Mouse (Mus musculus) forebrain, embryonic 11.5 days (tissue): Measurements from ENCODE around the gene Tas2r139. TPM values are rescaled to one million over a fixed set of nuclear protein-coding genes. Genes with fewer than 3 reads are reported as not detected.
"Not testable (repeated sequence)": the region's sequence is repeated elsewhere in the genome, so short reads cannot be mapped to it uniquely, and the experiment has no call there.

Experiments
- ATAC-seq: fragments of 200-750 bp; cut with Nextera tagmentation; replicated peaks from 2 replicates; pipeline ENCODE4 v1.8.0; 2017; ENCODE audit warnings: moderate TSS enrichment; ENCODE audit not compliant: low FRiP score
- DNase-seq: peaks from one replicate; pipeline ENCODE4 v3.0.0-alpha.2; 2017; ENCODE audit warnings: low spot score
- H3K27ac ChIP-seq: fragments of 300-500 bp; sonication (generic); 2 replicates; pipeline ENCODE4 v1.5.1; 2014; ENCODE audit warnings: low read depth, low read length
- H3K27me3 ChIP-seq: fragments of 300-500 bp; sonication (generic); 2 replicates; pipeline ENCODE4 v1.6.1; 2014; ENCODE audit warnings: mild to moderate bottlenecking, low read length, mixed read lengths; ENCODE audit not compliant: control insufficient read depth, insufficient read depth
- H3K36me3 ChIP-seq: fragments of 300-500 bp; sonication (generic); 2 replicates; pipeline ENCODE4 v1.6.1; 2014; ENCODE audit warnings: mild to moderate bottlenecking, low read length, moderate library complexity, mixed read lengths; ENCODE audit not compliant: control insufficient read depth, insufficient read depth
- H3K4me1 ChIP-seq: fragments of 300-500 bp; sonication (generic); replicated peaks from 2 replicates; pipeline ENCODE4 v1.6.1; 2014; ENCODE audit warnings: low read length, mixed read lengths; ENCODE audit not compliant: control insufficient read depth, insufficient read depth
- H3K4me2 ChIP-seq: fragments of 300-500 bp; sonication (generic); 2 replicates; pipeline ENCODE4 v1.6.1; 2014; ENCODE audit warnings: low read depth, mild to moderate bottlenecking, low read length, moderate library complexity, mixed read lengths; ENCODE audit not compliant: severe bottlenecking
- H3K4me3 ChIP-seq: fragments of 300-500 bp; sonication (generic); 2 replicates; pipeline ENCODE4 v1.5.1; 2014; ENCODE audit warnings: low read depth, low read length
- H3K9ac ChIP-seq: fragments of 300-500 bp; sonication (generic); 2 replicates; pipeline ENCODE4 v1.6.1; 2014; ENCODE audit warnings: low read length
- H3K9me3 ChIP-seq: fragments of 300-500 bp; sonication (generic); 2 replicates; pipeline ENCODE4 v1.6.1; 2016; ENCODE audit warnings: low read length, mixed read lengths; ENCODE audit not compliant: control insufficient read depth
- WGBS: fragments of 180-500 bp; shearing (Covaris S2); extraction: QIAGEN DNeasy Blood & Tissue Kit; methylation state at CpG from one replicate; pipeline ENCODE4 v1.1.7; 2014; 5-methylcytosine and 5-hydroxymethylcytosine counted together
- polyA plus RNA-seq: library from polyadenylated mRNA; unstranded; fragments of >200 nt; fragmentation: Nextera tagmentation; extraction: Ambion mirVana; gene quantifications from 2 replicates; pipeline ENCODE4 v1.2.1, GENCODE M21; 2014

Gene Tas2r139
- not detected in 2 replicates for polyA plus RNA-seq

GRCm38 (mm10) chr6:42140636-42141035, at the start of gene Tas2r139:
Gene Tas2r139 (plus strand): TSS chr6:42140936.
- no peaks in the 10 kb centered on the region for H3K4me1 ChIP-seq
- no peak within 1 kb of the TSS for H3K4me2 ChIP-seq
- H3K9me3 ChIP-seq, result no peaks in the 10 kb centered on the region
- 88% methylated on average over 3 of the region's 3 CpGs for WGBS
- no peaks in the 10 kb centered on the region for H3K27me3 ChIP-seq
- no peak within 1 kb of the TSS for H3K27ac ChIP-seq
- ATAC-seq (no peak), DNase-seq (no peak)
- no peaks in the 10 kb centered on the region for H3K36me3 ChIP-seq
- no peak within 1 kb of the TSS for H3K4me3 ChIP-seq
- H3K9ac ChIP-seq, result no peak within 1 kb of the TSS

- not testable (repeated sequence) for H3K27ac ChIP-seq, H3K36me3 ChIP-seq, ATAC-seq, H3K4me3 ChIP-seq, H3K4me1 ChIP-seq, H3K9ac ChIP-seq, H3K9me3 ChIP-seq, H3K4me2 ChIP-seq, H3K27me3 ChIP-seq, DNase-seq
- WGBS, result 81% methylated on average over 15 of the region's 15 CpGs
Observed at GRCm38 (mm10) chr6:42151115-42151514, 10.4 kb downstream of the Tas2r139 start.

- no peak overlapping the region for H3K4me2 ChIP-seq
- H3K4me3 ChIP-seq, result no peak overlapping the region
- H3K27me3 ChIP-seq, result no peaks in the 10 kb centered on the region
- 74% methylated on average over 1 of the region's 1 CpGs for WGBS
- H3K4me1 ChIP-seq, result no peaks in the 10 kb centered on the region
- no peak overlapping the region for H3K27ac ChIP-seq
- ATAC-seq, result no peak
- no peaks in the 10 kb centered on the region for H3K9me3 ChIP-seq
- no peak for DNase-seq
- no peaks in the 10 kb centered on the region for H3K36me3 ChIP-seq
- no peak overlapping the region for H3K9ac ChIP-seq
Observed at GRCm38 (mm10) chr6:42182462-42182861, 41.7 kb downstream of the Tas2r139 start.

GRCm38 (mm10) chr6:42186230-42186629, 45.5 kb downstream of the Tas2r139 start:
- Histone ChIP-seq H3K4me3 (no peak overlapping the region), H3K27me3 (no peaks in the 10 kb centered on the region), H3K9me3 (no peaks in the 10 kb centered on the region), H3K9ac (no peak overlapping the region), H3K27ac (no peak overlapping the region), H3K36me3 (no peaks in the 10 kb centered on the region), H3K4me2 (no peak overlapping the region), H3K4me1 (no peaks in the 10 kb centered on the region)
- WGBS, result 50% methylated on average over 3 of the region's 3 CpGs
- no peak for ATAC-seq
- no peak for DNase-seq

Other genes starting within 250 kb of the Tas2r139 start
- not detected in 2 replicates for gene Sval1, start 189.3 kb upstream of the Tas2r139 start, polyA plus RNA-seq
- gene Sval3, start 172.8 kb upstream of the Tas2r139 start, polyA plus RNA-seq, result not detected in 2 replicates
- not detected in 2 replicates for gene Sva, start 102.5 kb upstream of the Tas2r139 start, polyA plus RNA-seq
- not detected in 2 replicates for gene Tas2r144, start 74.4 kb downstream of the Tas2r139 start, polyA plus RNA-seq
- 15.2 and 18.4 TPM in 2 replicates for gene Gstk1, start 105.0 kb downstream of the Tas2r139 start, polyA plus RNA-seq
- 0.55 TPM in 1 of 2 replicates, not detected in the other for gene Tmem139, start 121.0 kb downstream of the Tas2r139 start, polyA plus RNA-seq
- 75.6 and 77.5 TPM in 2 replicates for gene Casp2, start 124.0 kb downstream of the Tas2r139 start, polyA plus RNA-seq
- gene Clcn1, start 145.7 kb downstream of the Tas2r139 start, polyA plus RNA-seq, result 1.4 and 2.0 TPM in 2 replicates
- gene Fam131b, start 183.7 kb downstream of the Tas2r139 start, polyA plus RNA-seq, result 2.8 and 3.0 TPM in 2 replicates
- gene Zyx, start 208.7 kb downstream of the Tas2r139 start, polyA plus RNA-seq, result 86.1 and 90.0 TPM in 2 replicates
- gene Epha1, start 232.3 kb downstream of the Tas2r139 start, polyA plus RNA-seq, result 0.24 and 0.27 TPM in 2 replicates